Mouse (Mus musculus) hematopoietic stem cell, adult 5-6 weeks (primary cell): ENCODE measurements around the gene Elobl. TPM values are rescaled to one million over a fixed set of nuclear protein-coding genes. Genes with fewer than 3 reads are reported as not detected.

Experiments
- ATAC-seq, 2 experiments: fragments of 125-278 bp in 1 of 2; replicated peaks in 1 of 2; 2 replicates each; pipeline ENCODE4 v1.8.0; 2016 to 2017; ENCODE audit warnings: inconsistent platforms in 2 of 2, mild to moderate bottlenecking in 2 of 2, moderate number of reproducible peaks in 2 of 2, low read depth in 1 of 2, moderate TSS enrichment in 1 of 2; ENCODE audit not compliant: low FRiP score in 2 of 2, poor library complexity in 2 of 2, severe bottlenecking in 2 of 2, insufficient read depth in 1 of 2, low TSS enrichment in 1 of 2
- total RNA-seq: library from RNA; stranded (forward); fragments of 172-1452, 232-1000 nt; gene quantifications from 2 replicates; pipeline ENCODE4 v1.2.3, GENCODE M21; 2017

Elobl gene
- total RNA-seq, 1 experiment from 2014 or later = not detected

GRCm38 (mm10) chr11:88995616-88996015 is 28.9 kb upstream of the Elobl start:
- no peak for ATAC-seq

- no peak for ATAC-seq
Measured at GRCm38 (mm10) chr11:88994492-88994891, 27.8 kb upstream of the Elobl start.

GRCm38 (mm10) chr11:88993625-88994024 is 26.9 kb upstream of the Elobl start:
- ATAC-seq = peak; percentile 88 to 91

DNA sequence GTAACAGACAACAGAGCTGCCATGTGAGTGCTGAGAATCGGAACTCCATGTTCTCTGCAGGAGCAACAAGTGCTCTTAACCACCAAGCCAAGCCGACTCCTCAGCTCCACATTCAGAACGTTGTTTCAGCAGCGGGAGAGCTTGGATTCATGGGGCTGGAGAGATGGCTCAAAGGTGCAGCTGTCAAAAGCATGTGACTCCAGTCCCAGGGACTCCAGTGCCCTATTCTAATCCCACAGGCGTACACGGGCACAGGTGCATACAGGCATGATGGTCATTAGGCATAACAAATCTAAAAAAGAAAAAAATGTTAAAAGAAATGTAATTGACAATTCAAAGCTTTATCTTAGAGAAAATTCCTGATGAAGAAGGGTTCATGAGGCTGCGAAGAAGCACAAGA is 26.5 kb upstream of the Elobl start:
- ATAC-seq = no peak

- peak; percentile 64 to 71 for ATAC-seq
Measured at GRCm38 (mm10) chr11:88989530-88989929, 22.8 kb upstream of the Elobl start.

- ATAC-seq = no peak
Measured at GRCm38 (mm10) chr11:88988956-88989355, 22.2 kb upstream of the Elobl start.

GRCm38 (mm10) chr11:88986616-88987015 is 19.9 kb upstream of the Elobl start:
- no peak for ATAC-seq

DNA sequence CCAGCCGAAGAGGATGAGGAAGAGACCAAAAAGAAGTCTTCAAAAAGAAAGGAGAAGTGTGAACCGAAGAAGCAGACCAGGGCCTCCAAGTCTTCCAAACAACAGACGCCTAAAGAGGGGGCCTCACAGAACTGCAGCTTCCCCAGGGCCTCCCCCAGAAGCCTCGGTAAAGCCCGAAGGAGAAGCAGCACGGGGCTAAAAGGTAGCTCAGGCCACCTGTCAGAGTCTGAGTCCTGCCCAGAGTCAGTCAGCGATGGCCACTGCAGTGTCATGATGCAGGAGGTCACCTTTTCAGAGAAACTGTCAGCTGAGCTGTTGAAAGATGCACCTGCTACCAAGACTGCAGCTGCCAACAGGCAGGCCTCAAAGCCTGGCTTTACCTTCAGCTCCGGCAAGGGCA is 14.6 kb upstream of the Elobl start:
- ATAC-seq = no peak

GRCm38 (mm10) chr11:88977188-88977587 is 10.5 kb upstream of the Elobl start:
- ATAC-seq = no peak

DNA sequence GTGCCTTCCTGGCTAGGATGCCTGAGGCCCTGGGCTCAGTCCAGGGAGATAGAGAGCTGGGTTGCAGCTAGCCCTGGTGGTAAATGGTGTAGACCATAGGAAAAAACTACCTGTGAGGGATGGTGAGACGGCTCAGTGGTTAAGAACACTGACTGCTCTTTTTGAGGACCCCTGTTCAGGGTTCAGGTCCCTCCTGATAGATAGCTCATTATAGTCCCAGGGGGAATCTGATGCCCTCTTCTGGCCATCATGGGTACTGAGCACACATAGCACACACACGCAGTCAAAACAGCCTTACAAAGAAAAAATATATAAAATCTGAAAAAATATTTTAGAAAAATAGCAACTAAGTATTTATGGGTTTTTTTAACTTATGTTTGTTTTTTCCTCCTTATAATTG is 9.6 kb upstream of the Elobl start:
- ATAC-seq = no peak

DNA sequence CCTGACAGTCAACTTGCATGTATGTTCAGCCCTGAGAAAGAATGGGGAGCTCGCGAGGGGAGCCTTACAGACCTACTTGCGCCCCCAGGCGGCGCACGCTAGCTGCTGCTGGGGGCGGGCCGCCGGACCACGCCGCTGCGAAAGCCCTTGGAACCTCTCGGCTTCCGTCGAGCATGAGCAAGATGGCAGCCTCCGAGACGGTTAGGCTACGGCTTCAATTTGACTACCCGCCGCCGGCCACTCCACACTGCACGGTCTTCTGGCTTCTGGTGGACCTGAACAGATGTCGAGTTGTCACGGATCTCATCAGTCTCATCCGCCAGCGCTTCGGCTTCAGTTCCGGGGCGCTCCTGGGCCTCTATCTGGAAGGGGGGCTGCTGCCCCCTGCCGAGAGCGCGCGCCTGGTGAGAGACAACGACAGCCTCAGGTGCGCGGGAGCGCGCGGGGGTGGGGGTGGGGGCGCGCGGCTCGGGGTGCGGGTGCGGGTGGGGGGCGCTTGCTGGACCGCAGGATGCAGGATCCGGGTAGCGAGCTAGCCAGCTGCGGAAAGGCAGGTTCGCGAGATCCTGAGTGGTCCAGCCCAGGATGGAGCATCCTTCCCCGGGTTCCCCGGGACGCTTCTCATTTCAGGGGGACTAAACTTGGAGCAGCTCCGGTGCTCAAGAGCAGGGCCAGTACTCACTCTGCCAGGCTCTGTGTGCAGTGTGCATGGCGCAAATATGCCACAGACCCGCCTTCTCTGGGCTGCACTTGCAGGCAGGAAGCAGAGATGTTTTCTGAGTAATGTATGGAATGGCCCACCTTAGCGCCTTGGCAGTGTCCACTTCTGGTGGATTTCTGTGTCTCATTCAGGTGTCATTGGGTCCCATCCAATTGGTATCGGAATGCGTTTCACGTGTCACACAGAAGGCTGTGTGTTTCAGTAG is 7.3 kb upstream of the Elobl start:
- peak; percentile 81 to 94 for ATAC-seq

GRCm38 (mm10) chr11:88970202-88970732 is 3.5 kb upstream of the Elobl start, which contains the start of gene Coil:
Gene Coil (plus strand): TSS chr11:88970252.
- no peak for ATAC-seq

- ATAC-seq = no peak
Measured at GRCm38 (mm10) chr11:88958851-88959250, 7.9 kb downstream of the Elobl start.

DNA sequence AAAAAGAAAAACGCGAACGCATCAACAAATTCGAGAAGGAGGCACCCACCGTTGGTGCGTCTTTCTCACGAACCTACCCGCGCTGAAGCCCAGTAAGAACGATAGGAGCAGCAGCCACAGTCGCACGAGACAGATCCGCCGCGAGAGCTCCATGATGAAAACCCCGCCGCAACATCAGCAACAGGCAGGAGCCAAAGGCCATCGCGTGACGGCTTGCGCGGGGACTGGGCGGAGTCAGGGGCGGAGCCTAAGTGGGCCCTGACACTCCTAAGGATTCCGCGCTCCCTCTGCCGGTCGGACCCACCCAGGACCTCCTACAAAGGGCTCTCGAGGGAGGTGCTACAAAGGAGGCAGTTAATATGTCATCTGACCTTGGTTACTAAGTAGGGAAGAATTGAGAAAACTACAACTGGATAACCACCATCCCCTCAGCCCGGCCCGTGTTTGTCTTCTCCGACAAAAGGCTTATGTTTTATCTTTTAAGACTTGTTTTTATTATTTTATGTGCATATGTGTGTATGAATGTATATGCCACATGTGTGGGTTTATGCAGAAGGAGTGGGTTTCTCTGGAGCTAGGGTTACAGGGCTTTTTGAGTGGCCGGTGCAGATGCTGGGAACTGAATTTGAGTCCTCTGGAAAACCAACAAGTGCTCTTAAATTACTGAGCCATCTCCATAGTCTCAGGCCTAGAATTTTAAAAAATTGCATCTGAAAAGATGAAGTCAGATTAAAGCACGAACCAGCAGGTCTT is 11.3 kb downstream of the Elobl start, which contains the start of gene Scpep1:
Gene Scpep1, minus strand, starts transcription at position 249 of the 753 bp plus-strand sequence.
- ATAC-seq = peak; percentile 96 to 99

DNA sequence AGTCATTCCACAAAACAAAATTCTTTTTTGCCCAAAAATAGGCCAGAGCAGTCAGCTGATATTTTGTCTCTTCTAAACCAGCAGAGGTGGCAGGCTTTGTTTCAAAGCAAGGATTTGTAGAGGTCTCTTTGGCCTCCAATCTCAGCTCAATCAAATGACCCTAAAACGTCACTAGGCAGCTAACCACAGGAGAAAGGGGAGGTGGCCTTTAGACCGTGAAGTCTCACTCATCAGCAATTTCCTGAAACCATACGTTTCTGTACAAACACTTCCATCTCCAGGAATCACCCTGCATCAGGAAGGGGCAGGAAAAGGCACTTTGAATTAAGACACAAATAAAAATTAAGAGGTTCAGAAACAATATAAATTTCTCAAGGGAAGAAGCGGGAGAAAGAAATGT is 11.9 kb downstream of the Elobl start:
- ATAC-seq = peak in 1 of 2 experiments; percentile 40; a peak in 1 of 4 replicates

GRCm38 (mm10) chr11:88953582-88953981 is 13.1 kb downstream of the Elobl start:
- ATAC-seq = no peak

- no peak for ATAC-seq
Measured at GRCm38 (mm10) chr11:88952117-88952516, 14.6 kb downstream of the Elobl start.

DNA sequence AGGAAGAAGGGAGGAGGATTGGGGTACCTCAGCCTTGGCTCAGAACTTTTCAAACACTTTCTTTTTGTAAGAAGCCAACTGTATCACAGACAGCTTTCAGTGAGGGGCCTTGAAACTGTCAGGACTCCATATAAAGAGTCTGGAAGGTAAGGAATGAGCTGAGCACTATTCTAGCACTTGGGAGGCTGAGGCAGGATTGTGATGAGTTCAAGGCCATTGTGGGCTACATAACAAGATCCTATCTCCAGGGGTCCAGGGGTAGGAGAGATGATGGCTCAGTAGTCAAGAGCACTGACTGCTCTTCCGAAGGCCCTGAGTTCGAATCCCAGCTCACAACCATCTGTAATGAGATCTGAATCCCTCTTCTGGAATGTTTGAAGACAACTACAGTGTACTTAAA is 15.2 kb downstream of the Elobl start:
- ATAC-seq = no peak
